Mouse (Mus musculus): Measurements from ENCODE around the gene Usp12. TPM values are rescaled to one million over a fixed set of nuclear protein-coding genes. Genes with fewer than 3 reads are reported as not detected.

Usp12 gene
- polyA plus RNA-seq, 1 experiment from 2014 or later = 13.1 TPM

DNA sequence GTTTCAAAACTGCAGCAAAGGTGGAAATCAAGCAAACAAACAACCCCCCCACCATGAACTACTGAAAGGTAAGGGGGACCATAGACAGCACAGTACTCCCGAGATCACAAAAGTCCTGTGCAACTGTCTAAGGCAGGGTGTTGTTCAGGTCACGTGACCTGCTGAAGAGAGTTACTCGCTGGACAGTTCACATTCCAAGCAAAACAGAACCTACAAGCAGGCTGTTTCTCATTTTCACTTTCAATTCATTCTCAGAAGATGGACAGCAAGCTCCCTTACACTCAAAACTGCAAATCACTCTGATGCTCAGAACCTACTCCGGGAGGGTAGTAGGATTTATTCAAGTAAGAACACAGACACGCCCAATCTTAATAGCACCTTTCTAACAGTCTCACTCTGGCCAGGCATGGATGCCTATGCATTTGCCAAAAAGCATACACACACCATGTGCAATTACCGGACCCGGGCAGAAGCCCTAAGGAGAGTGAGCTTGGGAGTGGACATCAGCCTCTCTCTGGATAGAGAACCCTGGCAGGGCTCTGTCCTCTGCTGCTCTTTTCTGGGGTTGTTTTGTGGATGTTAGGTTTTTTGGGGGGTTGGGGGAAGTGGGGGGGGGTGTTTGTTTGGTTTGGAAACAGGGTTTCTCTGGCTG is 2.5 kb downstream of the Usp12 start:
- no peaks in the 10 kb centered on the region for H3K9me3 ChIP-seq
- WGBS = 82% methylated on average over 7 of the region's 7 CpGs
- no peaks in the 10 kb centered on the region for H3K27me3 ChIP-seq (ENCODE audit: insufficient read depth, poor library complexity, severe bottlenecking)
- no peaks in the 10 kb centered on the region for H3K36me3 ChIP-seq
- H3K27ac ChIP-seq = no peak overlapping the region
- peaks cover 39% of the 10 kb centered on the region for H3K4me1 ChIP-seq (replicated peaks)
- H3K4me3 ChIP-seq = no peak overlapping the region
- no peak for DNase-seq (ENCODE audit: low spot score)

DNA sequence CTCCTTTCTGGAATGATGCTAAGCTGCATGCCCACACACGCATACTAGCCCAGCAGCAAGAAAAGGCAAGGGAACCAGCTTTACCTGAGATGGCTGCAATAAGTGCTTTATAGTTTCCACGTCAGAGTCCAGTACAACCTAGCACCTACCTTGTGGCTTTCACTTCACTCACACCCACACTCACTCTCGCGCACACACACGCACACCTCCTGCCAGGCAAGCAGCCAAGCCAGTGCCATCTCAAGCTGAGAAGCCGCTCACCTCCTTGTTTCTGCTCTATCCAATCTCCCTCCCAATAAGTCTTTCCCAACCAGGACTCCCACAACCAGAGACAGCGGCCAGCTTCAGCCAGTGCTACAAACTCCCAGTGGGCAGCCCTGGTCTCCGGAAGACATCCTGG is 3.9 kb downstream of the Usp12 start:
- Histone ChIP-seq H3K36me3 (no peaks in the 10 kb centered on the region), H3K4me3 (no peak overlapping the region), H3K4me1 (replicated peaks) (peaks cover 39% of the 10 kb centered on the region), H3K27me3 (ENCODE audit: insufficient read depth, poor library complexity, severe bottlenecking) (no peaks in the 10 kb centered on the region), H3K27ac (peak overlapping the region; percentile 24; the same call in 1 of the 2 replicates), H3K9me3 (no peaks in the 10 kb centered on the region)
- 80% methylated on average over 8 of the region's 8 CpGs for WGBS
- no peak for DNase-seq (ENCODE audit: low spot score)

DNA sequence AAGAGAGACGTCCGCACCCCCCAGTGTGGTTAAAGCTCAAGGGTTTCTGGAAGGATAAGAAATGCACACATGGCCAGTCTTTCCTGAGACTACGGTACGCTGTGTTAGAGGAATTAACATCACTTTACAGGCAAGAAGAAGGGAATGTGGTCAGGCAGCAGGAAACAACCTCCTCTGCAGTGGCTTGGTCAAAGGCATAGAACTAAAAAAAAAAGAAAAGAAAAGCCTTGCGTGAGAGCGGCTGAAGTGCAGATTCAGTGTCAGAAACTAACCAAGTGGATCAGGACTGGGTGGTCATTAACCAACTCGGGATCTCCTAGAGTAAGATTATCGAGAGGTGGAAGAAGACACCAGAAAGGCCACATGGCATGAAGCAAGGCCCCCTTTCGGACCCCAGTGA is 5.4 kb downstream of the Usp12 start:
- H3K27me3 ChIP-seq (ENCODE audit: insufficient read depth, poor library complexity, severe bottlenecking) = no peaks in the 10 kb centered on the region
- WGBS = 91% methylated on average over 9 of the region's 9 CpGs
- no peak for DNase-seq (ENCODE audit: low spot score)

DNA sequence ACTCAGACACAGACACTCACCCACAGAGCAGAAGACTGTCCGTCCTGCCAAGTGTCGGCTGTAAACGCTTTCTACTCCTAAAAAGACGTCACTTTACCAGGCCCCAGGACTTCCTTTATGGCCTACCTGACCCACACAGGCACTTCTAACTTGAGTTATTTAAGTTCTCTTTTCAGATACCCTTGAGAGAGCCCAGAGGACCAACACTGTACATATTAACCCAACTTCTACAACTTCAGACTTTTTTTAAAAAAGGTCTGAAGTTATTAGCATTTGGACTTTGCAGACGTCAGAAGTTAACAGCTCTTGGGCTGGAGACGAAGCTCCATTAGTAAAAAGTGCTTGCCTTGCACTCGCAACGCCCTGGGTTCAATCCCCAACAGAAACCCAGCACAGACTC is 8.7 kb downstream of the Usp12 start:
- Histone ChIP-seq H3K4me1 (replicated peaks) (peaks cover 21% of the 10 kb centered on the region), H3K27ac (no peak overlapping the region), H3K4me3 (no peak overlapping the region), H3K27me3 (ENCODE audit: insufficient read depth, poor library complexity, severe bottlenecking) (no peaks in the 10 kb centered on the region), H3K9me3 (no peaks in the 10 kb centered on the region), H3K36me3 (peaks cover 7% of the 10 kb centered on the region; the same call in 1 of the 2 replicates)
- no peak for DNase-seq (ENCODE audit: low spot score)
- WGBS = 87% methylated on average over 8 of the region's 8 CpGs

More for the DNA sequence above, 5.4 kb downstream of the Usp12 start:
- peaks cover 38% of the 10 kb centered on the region for H3K4me1 ChIP-seq (replicated peaks)
- H3K27ac ChIP-seq = no peak overlapping the region
- H3K9me3 ChIP-seq = no peaks in the 10 kb centered on the region
- no peak overlapping the region for H3K4me3 ChIP-seq
- no peaks in the 10 kb centered on the region for H3K36me3 ChIP-seq

DNA sequence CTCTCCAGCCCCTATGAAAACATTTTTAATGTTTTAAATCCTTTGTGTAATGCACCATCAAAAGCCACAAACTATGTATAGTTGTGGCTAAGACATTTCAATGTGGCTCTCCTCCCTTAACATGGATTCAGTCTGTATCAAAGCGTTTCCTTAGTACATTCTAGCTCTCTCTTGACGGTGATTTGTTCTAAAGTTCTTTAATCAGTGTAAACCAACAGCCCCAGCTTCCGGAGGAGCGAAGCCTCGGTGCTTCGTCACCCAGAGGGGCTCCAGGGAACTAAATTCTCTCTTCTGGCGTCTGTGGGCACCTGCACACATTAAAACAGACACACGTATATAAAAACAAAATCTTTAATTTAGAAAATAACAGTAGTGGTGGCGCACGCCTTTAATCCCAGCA is 10.9 kb downstream of the Usp12 start:
- no peak for DNase-seq (ENCODE audit: low spot score)
- Histone ChIP-seq H3K36me3 (peaks cover 7% of the 10 kb centered on the region; the same call in 1 of the 2 replicates), H3K27ac (no peak overlapping the region), H3K4me3 (no peak overlapping the region), H3K27me3 (ENCODE audit: insufficient read depth, poor library complexity, severe bottlenecking) (no peaks in the 10 kb centered on the region), H3K9me3 (no peaks in the 10 kb centered on the region), H3K4me1 (replicated peaks) (peaks cover 11% of the 10 kb centered on the region; the same call in 1 of the 2 replicates)
- WGBS = 96% methylated on average over 10 of the region's 10 CpGs

DNA sequence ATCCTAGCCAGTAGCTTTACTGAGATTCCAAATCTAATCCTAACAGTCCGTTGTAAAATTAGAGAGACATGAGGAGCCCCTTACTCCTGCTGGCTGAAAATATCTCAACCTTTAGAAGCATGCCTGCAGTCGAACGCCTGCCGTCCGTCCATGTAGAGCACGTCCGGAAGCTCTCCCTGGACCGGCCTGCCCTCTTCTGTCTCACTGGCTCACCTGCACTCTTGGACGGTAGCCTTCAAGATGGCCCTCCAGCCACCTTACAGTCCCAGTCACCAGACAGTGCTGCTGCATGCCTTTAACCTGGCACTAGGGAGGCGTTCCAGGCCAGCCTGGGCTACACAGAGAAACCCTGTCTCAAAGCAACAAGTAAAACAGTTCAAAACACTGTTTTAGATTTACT is 11.5 kb downstream of the Usp12 start:
- WGBS = 90% methylated on average over 10 of the region's 10 CpGs

DNA sequence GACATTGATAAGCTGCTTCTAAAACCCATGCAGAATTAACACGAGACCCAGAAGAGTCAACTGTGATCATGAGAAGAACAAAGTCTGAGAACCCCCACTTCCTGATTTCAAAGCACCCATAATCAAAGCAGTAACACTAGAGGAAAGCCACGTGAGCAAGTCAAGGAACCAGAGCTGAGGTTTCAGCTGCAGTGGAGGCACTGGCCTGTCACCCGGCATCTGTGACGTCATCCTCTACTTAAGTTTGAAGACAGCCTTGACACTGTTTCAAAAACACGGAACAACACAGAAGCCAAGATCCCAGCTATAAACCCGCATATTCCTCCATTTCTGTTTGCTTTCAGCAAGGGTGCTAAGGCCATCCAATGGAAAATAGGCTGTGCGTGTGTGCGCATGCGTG is 13.1 kb downstream of the Usp12 start:
- H3K4me3 ChIP-seq = no peak overlapping the region
- no peak for DNase-seq (ENCODE audit: low spot score)
- H3K36me3 ChIP-seq = peaks cover 7% of the 10 kb centered on the region; the same call in 1 of the 2 replicates
- H3K27me3 ChIP-seq (ENCODE audit: insufficient read depth, poor library complexity, severe bottlenecking) = no peaks in the 10 kb centered on the region
- no peak overlapping the region for H3K27ac ChIP-seq
- peaks cover 11% of the 10 kb centered on the region; the same call in 1 of the 2 replicates for H3K4me1 ChIP-seq (replicated peaks)
- WGBS = 88% methylated on average over 9 of the region's 9 CpGs
- H3K9me3 ChIP-seq = no peaks in the 10 kb centered on the region

More for the DNA sequence above, 11.5 kb downstream of the Usp12 start:
- Histone ChIP-seq H3K27ac (no peak overlapping the region), H3K36me3 (peaks cover 7% of the 10 kb centered on the region; the same call in 1 of the 2 replicates), H3K4me1 (replicated peaks) (peaks cover 11% of the 10 kb centered on the region; the same call in 1 of the 2 replicates), H3K27me3 (ENCODE audit: insufficient read depth, poor library complexity, severe bottlenecking) (no peaks in the 10 kb centered on the region), H3K9me3 (no peaks in the 10 kb centered on the region), H3K4me3 (no peak overlapping the region)
- no peak for DNase-seq (ENCODE audit: low spot score)

DNA sequence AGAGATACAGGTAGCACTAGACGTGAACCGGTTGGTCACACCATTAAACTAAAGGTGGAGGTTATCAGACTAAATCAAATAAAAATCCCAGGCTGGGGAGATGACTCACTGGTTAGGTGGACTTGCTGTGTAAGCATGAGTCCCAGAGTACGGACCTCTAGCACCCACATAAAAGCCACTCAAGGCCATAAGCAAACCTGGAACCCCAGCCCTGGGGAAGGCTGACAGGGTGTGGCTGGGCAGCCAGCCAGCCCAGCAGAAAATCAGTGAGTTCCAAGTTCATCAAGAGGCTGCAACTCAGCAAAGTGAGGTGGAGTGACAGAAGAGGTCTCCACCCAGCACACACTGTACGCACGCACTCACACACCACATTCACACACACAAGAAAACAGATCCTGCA is 14.9 kb downstream of the Usp12 start:
- no peak for DNase-seq (ENCODE audit: low spot score)
- Histone ChIP-seq H3K36me3 (peaks cover 10% of the 10 kb centered on the region), H3K9me3 (0 out of 2 replicates have a peak, but pooled peaks cover 2% of the 10 kb centered on the region), H3K27me3 (ENCODE audit: insufficient read depth, poor library complexity, severe bottlenecking) (no peaks in the 10 kb centered on the region), H3K27ac (no peak overlapping the region), H3K4me3 (no peak overlapping the region), H3K4me1 (replicated peaks) (peaks cover 11% of the 10 kb centered on the region; the same call in 1 of the 2 replicates)
- 95% methylated on average over 5 of the region's 5 CpGs for WGBS

DNA sequence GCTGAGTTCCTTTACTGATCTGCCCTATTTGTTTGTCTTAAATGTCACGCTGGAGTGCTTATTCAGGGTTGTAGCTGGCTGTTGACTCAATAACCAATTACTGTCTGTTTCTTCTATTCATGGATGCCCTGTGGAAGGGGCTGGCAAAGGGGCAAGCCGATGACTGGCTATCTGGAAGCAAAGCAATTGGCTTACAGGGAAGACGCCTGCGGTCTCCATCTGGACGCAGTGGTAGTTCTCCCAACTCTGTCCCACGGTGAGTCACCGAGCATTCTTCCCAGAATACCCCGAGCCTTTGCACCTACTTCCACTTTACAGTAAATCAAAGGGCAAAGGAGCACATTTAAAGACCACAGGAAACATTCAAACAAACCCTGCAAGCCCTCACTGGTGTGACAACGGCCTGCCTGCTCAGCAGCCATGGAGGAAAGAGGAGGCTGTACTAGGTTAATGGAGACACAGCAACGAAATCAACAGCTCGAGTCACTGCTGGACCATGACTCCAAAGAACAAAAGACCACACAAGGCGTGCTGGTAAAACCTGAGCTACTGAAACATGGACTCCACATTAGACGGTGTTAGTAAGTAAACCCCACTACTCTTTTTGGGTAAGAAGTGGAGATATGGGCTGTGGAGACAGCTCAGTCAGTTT is 17.7 kb downstream of the Usp12 start:
- DNase-seq (ENCODE audit: low spot score) = no peak
- Histone ChIP-seq H3K4me3 (no peak overlapping the region), H3K27ac (no peak overlapping the region), H3K27me3 (ENCODE audit: insufficient read depth, poor library complexity, severe bottlenecking) (no peaks in the 10 kb centered on the region), H3K9me3 (0 out of 2 replicates have a peak, but pooled peaks cover 2% of the 10 kb centered on the region), H3K4me1 (replicated peaks) (peaks cover under 1% of the 10 kb centered on the region), H3K36me3 (peaks cover 17% of the 10 kb centered on the region)
- 88% methylated on average over 13 of the region's 13 CpGs for WGBS

DNA sequence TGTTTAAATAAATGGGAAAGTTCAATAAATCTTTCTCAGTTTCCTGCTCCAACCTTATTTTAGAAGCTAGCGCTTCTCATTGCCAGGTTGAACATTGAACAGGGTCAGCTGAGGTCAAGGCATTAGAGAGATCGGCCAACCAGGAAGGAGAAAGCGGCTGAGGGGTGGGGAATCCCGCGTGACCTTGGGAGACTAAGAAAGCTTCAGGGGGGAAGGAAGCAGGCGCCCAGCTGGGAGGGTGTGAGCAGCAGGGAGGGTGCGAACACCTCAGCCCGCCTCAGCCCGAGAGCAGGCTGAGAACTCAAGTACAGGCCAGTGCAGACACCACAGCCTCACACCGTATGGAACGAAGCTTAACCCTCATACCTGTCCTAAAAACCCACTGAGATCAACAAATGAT is 22.8 kb downstream of the Usp12 start:
- 49% methylated on average over 11 of the region's 11 CpGs for WGBS
- Histone ChIP-seq H3K4me3 (no peak overlapping the region), H3K9me3 (0 out of 2 replicates have a peak, but pooled peaks cover 2% of the 10 kb centered on the region), H3K36me3 (peaks cover 35% of the 10 kb centered on the region), H3K4me1 (replicated peaks) (peaks cover 16% of the 10 kb centered on the region), H3K27me3 (ENCODE audit: insufficient read depth, poor library complexity, severe bottlenecking) (no peaks in the 10 kb centered on the region), H3K27ac (no peak overlapping the region)
- no peak for DNase-seq (ENCODE audit: low spot score)

DNA sequence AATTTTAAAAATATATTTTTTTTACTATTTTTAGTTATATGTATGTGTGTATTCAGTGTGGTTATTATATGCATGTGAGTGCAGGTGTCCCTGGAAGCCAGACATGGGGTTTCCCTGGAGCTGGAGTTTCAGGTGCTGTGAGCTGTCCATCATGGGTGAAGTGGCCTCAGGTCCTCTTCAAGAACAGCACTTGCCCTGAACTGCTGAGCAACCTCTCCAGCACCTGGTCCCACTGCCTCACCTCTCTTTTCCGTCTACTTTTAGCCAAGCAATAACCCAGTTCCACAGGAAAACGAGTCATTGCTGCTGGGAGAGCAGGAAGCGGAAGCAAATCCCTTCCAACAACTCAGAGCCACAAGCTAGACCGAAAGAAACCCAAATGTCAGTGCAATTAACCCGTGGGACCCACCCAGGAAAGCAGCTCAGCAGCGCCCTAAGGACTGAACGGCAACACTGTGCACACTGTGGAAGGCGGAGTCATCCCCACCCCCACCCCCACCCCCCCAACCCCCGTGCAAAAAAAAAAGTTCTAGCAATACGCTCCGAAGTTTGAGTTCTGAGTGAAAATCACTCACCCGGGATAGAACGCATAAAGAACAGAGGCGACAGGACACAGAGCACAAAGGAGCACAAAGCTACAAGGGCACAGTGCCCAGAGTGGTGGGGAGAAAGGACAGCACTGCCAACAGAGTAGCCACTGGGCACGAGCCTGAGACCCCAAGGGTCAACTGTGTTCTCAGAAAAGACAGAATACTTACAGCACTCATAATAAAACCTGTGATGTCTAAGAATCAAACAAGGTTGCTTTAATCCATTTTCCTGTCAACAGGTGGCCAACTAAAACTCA is 24.6 kb downstream of the Usp12 start:
- Histone ChIP-seq H3K27me3 (ENCODE audit: insufficient read depth, poor library complexity, severe bottlenecking) (no peaks in the 10 kb centered on the region), H3K4me3 (no peak overlapping the region), H3K27ac (no peak overlapping the region), H3K36me3 (peaks cover 50% of the 10 kb centered on the region), H3K4me1 (replicated peaks) (peaks cover 16% of the 10 kb centered on the region), H3K9me3 (0 out of 2 replicates have a peak, but pooled peaks cover 1% of the 10 kb centered on the region)
- no peak for DNase-seq (ENCODE audit: low spot score)
- 71% methylated on average over 15 of the region's 15 CpGs for WGBS

DNA sequence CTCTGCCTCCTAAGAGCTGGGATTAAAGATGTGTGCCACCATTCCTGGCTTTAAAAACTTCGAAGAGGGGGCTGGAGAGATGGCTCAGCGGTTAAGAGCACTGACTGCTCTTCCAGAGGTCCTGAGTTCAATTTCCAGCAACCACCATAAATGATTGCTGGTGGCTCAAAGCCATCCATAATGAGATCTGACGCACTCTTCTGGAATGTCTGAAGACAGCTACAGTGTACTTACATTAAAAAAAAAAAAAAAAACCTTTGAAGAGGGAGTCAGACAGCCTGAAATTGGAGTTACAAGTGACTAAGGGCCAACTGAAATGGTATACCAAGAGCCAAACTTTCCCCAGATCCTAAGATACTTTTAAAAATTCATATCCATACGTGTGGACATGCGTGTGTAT is 29.0 kb downstream of the Usp12 start:
- H3K4me3 ChIP-seq = no peak overlapping the region
- H3K27ac ChIP-seq = no peak overlapping the region
- no peaks in the 10 kb centered on the region for H3K27me3 ChIP-seq (ENCODE audit: insufficient read depth, poor library complexity, severe bottlenecking)
- 94% methylated on average over 5 of the region's 5 CpGs for WGBS
- no peak for DNase-seq (ENCODE audit: low spot score)
- H3K9me3 ChIP-seq = no peaks in the 10 kb centered on the region
- peaks cover 8% of the 10 kb centered on the region for H3K4me1 ChIP-seq (replicated peaks)
- H3K36me3 ChIP-seq = peaks cover 66% of the 10 kb centered on the region

Measured in hindbrain, embryonic 10.5 days (tissue).